Mouse (Mus musculus) ovary, postnatal 14 days (tissue): ENCODE results near the gene Sulf2.

Source experiments
- DNase-seq: peaks from one replicate; pipeline ENCODE4 v3.0.0; 2022; ENCODE audit warnings: low spot score

The Sulf2 gene

GRCm38 (mm10) chr2:166149482-166149881 is 6.0 kb downstream of the Sulf2 start:
- no peak for DNase-seq

GRCm38 (mm10) chr2:166148672-166149332 is 6.7 kb downstream of the Sulf2 start:
- no peak for DNase-seq

DNA sequence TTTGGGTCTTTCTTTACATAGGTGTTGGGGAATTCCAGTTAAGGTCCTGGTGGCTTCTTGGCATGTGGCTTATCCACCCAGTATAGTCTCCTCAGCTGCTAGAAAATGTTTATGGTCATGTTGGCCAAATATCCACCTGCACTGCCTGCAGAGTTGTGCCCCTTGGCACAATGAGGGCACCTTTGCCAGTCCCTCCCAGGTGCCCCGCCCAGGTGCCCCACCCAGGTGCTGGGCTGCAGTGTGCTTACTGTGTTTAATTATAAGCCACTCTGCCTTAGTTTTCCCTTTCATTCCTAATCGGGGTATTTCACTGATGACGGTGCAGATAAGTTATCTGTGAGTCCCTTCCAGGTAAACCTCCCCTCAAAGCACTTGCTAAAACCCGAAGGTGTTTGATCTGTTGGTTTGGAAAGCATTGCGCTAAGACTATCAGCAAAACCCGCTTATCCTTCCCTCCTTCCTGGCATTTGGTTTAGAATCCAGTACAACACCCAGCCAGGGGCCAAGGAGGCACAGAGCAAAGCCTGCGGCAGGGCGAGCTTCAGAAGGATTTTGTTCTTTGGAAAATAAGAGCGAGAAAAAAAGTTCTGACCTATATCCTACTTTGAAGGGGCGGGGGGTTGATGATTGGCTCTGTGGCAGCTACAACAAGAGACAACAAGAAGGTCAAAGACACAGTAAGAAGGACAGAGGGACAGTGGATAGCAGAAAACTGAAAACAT is 7.4 kb downstream of the Sulf2 start:
- no peak for DNase-seq

- no peak for DNase-seq
Measured at GRCm38 (mm10) chr2:166146446-166146845, 9.0 kb downstream of the Sulf2 start.

DNA sequence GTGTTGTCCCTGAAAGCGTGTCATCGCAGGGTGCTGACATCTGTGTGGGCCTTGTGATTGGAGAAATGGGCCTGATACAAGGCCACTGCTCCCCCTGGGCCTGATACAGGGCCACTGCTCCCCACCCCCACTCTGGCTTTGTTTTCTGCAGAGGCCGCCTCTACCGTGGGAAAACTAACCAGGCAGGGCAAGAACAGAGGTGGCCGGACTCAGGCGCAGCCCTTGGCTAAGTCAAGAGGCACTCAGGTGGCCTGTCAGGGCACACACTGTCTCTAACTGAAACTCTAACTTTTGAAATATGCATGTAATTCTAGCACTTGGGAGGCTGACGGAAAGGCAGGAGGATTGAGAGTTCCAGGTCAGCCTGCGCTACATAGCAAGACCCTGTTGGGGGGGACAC is 10.4 kb downstream of the Sulf2 start:
- DNase-seq = no peak

- no peak for DNase-seq
Measured at GRCm38 (mm10) chr2:166143871-166144270, 11.6 kb downstream of the Sulf2 start.

- DNase-seq = no peak
Measured at GRCm38 (mm10) chr2:166142561-166143112, 12.8 kb downstream of the Sulf2 start.

DNA sequence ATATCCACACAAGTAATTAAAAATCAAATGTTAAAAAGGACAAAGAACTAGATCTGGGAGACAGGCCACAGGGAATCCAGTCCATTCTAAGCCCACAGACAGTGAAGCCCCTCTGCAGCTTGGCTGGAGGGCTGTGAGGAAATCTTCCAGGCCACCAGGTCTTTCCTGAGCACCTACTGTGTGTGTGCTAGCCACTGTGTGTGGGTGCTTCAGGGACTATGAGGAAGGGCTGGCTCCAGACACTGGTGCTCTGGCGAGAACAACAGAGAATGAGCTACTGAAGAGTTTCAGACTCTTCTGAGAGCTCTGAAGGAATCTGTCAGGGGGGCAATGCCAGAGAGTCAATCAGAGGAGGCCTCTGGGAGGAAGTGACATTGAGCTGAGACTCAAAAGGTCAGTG is 13.6 kb downstream of the Sulf2 start:
- no peak for DNase-seq

- no peak for DNase-seq
Measured at GRCm38 (mm10) chr2:166141039-166141438, 14.4 kb downstream of the Sulf2 start.

- no peak for DNase-seq
Measured at GRCm38 (mm10) chr2:166140427-166140826, 15.0 kb downstream of the Sulf2 start.

GRCm38 (mm10) chr2:166138308-166138707 is 17.2 kb downstream of the Sulf2 start:
- no peak for DNase-seq

GRCm38 (mm10) chr2:166137467-166137866 is 18.0 kb downstream of the Sulf2 start:
- no peak for DNase-seq

DNA sequence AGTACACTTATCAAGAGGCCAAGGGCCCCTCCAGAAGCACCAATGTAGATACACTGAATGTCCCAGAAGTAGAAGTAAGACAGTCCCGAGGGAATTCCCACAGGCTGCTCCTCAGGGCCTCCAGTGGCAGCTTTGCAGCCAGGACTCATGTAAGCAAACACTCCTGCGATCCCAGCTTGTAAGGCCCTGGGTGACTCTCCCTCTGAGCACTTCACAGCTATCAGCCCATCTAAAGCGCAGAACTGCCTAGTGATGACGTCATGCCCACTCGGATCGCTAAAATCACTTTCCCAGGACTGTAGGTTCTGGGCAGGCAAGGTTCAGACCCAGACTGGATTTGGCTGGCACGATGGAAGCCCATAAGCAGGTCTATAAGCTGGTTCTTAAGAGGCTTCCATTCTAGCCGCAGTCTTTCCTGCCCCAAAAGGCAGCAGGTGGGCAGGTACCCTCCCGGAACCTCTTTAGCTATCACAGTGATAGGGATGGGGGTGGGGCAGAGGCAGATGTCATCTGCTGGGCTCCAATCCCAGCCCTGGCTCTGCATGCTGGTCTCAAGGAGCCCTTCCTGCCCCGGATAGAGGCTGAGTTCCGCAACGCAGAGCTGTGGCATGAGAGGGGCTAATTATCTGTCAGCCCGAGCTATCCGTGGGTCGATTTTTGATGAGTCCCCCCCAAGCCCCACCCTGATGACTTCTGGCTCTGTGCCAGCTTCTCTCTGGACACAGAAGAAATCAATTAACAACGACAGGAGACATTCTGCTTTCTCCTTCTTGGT is 19.6 kb downstream of the Sulf2 start:
- DNase-seq = no peak

- no peak for DNase-seq
Measured at GRCm38 (mm10) chr2:166128756-166129155, 26.7 kb downstream of the Sulf2 start.

DNA sequence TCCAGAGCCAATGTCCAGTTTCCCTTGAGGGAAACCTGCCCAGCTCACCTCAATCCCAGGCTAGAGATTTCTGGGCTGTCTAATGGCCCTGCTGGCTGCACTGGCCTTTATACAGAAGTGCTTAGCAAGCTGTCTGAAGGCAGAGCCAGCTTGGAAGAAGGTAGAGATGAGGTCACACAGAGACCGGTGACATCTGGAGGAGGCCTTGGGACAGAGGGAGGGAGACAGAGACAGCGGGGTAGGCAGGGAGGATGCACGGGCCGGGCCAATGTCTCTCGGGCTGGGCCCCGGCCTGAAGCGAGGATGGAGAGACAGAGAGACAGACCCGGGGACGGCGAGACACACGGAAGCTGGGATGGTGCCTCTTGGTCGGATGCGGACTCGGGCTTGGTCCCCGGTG is 27.4 kb downstream of the Sulf2 start:
- DNase-seq = no peak

DNA sequence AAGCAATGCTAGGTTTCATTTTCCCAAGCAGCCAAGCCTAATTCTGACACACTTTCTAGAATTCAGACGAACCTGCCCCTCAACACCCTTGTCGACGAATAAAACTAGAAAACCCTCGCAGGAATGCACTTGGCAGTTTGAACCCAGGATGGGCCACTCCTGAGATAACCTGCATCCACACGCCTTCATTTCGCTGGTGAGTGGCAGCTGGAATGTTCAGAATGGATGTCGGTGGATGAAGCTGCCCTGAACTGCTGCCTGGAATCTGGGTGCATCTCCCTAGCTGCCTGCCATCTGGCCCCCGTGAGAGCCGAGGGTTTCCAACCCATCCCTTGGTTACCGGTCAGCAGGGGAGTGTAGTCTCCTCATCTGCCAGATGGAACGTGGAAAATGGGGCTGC is 29.1 kb downstream of the Sulf2 start:
- no peak for DNase-seq

- DNase-seq = no peak
Measured at GRCm38 (mm10) chr2:166125492-166126252, 29.8 kb downstream of the Sulf2 start.

- no peak for DNase-seq
Measured at GRCm38 (mm10) chr2:166125033-166125432, 30.4 kb downstream of the Sulf2 start.

DNA sequence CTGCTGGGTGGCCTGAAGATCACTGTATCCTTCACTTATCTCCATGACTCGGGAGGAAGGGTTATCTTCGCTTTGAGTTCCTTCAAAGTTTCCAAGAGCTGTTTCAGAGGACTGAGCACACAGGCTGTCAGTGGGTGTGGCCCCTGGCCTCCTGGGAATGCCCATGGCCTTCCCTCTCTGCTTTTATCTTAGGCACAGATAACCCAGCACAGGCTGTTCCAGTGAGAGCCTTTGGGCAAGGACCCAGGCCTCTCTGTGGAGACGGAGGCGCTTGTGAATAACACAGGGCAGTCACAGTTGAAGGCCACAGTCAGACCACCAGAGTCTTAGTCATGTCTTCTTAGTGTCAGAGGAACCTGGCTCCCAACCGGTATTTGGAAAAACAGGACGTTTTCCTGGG is 32.7 kb downstream of the Sulf2 start:
- DNase-seq = no peak

- DNase-seq = no peak
Measured at GRCm38 (mm10) chr2:166121681-166122355, 33.6 kb downstream of the Sulf2 start.

DNA sequence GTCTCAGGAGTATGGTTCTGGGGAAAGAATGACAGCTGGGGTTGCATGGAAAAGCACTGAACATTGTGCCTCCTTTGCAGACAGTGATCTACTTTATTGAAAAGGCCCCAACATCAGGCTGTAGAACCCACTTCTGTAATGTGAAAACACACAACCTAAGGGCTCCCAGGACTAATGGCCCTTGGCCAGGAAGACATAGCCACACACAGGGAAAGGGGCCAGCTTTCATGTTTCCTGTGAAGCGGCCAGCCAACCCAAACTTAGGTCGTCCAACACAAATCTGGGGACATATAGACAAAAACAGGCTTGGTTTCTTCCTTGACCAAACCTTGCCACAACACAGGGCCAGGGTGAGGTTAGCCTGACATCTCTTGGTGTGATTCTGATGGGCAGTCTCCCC is 35.5 kb downstream of the Sulf2 start:
- DNase-seq = no peak
